Mouse (Mus musculus) forebrain, embryonic 12.5 days (tissue): Measurements from ENCODE around the gene Zfp367. TPM values are rescaled to one million over a fixed set of nuclear protein-coding genes. Genes with fewer than 3 reads are reported as not detected.

Experiments used
- ATAC-seq: fragments of 200-750 bp; cut with Nextera tagmentation; 2 replicates; pipeline ENCODE4 v1.8.0; 2017; ENCODE audit warnings: moderate TSS enrichment; ENCODE audit not compliant: low FRiP score
- H3K27ac ChIP-seq: fragments of 300-500 bp; sonication (generic); 2 replicates; pipeline ENCODE4 v1.5.1; 2016; ENCODE audit warnings: mild to moderate bottlenecking
- H3K27me3 ChIP-seq: fragments of 300-500 bp; sonication (generic); 2 replicates; pipeline ENCODE4 v1.6.1; 2016; ENCODE audit warnings: mild to moderate bottlenecking
- H3K36me3 ChIP-seq: fragments of 300-500 bp; sonication (generic); replicated peaks from 2 replicates; pipeline ENCODE4 v1.6.1; 2016; ENCODE audit warnings: mild to moderate bottlenecking
- H3K4me1 ChIP-seq: fragments of 300-500 bp; sonication (generic); 2 replicates; pipeline ENCODE4 v1.6.1; 2016
- H3K4me2 ChIP-seq: fragments of 300-500 bp; sonication (generic); 2 replicates; pipeline ENCODE4 v1.6.1; 2016; ENCODE audit warnings: mild to moderate bottlenecking, moderate library complexity
- H3K4me3 ChIP-seq: fragments of 300-500 bp; sonication (generic); replicated peaks from 2 replicates; pipeline ENCODE4 v1.5.1; 2016; ENCODE audit warnings: mild to moderate bottlenecking
- H3K9ac ChIP-seq: fragments of 300-500 bp; sonication (generic); 2 replicates; pipeline ENCODE4 v1.6.1; 2016; ENCODE audit warnings: mild to moderate bottlenecking
- H3K9me3 ChIP-seq: fragments of 300-500 bp; sonication (generic); 2 replicates; pipeline ENCODE4 v1.6.1; 2016
- WGBS: fragments of 180-500 bp; shearing (Covaris S2); methylation state at CpG from one replicate; pipeline ENCODE4 v1.1.7; 2016; 5-methylcytosine and 5-hydroxymethylcytosine counted together
- polyA plus RNA-seq: library from polyadenylated mRNA; unstranded; fragments of >200 nt; fragmentation: Nextera tagmentation; extraction: Ambion mirVana; gene quantifications from 2 replicates; pipeline ENCODE4 v1.2.1, GENCODE M21; 2016

The Zfp367 gene
- polyA plus RNA-seq, 1 experiment from 2014 or later = 27.9 TPM

DNA sequence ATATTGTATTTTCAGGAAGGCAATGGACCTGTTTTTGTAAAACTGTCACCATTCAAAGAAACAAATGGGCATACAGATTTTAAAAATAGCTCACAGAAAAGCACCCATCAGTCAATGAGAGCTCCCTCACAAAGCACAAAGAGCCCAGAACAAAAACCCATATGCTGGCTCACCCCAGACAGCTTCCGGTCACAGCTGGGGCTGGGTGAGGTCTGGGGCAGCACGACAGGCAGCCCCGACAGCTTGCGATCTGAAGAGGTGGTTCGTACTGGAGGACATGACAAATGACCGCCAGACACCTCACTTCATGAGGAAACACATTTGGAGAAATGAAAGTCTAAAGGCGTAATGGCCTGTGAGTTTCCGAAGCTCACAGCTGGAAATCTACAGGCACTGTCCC is 45.5 kb downstream of the Zfp367 start:
- no peak overlapping the region for H3K4me3 ChIP-seq
- H3K27ac ChIP-seq = no peak overlapping the region
- ATAC-seq = peak; percentile 65
- peaks cover 20% of the 10 kb centered on the region for H3K27me3 ChIP-seq
- 20% methylated on average over 8 of the region's 8 CpGs for WGBS
- no peak overlapping the region for H3K9ac ChIP-seq
- no peaks in the 10 kb centered on the region for H3K36me3 ChIP-seq
- H3K4me2 ChIP-seq = no peak overlapping the region
- 0 out of 2 replicates have a peak, but pooled peaks cover 9% of the 10 kb centered on the region for H3K4me1 ChIP-seq
- no peaks in the 10 kb centered on the region for H3K9me3 ChIP-seq

GRCm38 (mm10) chr13:64107105-64107504 is 45.9 kb downstream of the Zfp367 start:
- H3K9me3 ChIP-seq = no peaks in the 10 kb centered on the region
- ATAC-seq = peak; percentile 20; the same call in 1 of the 2 replicates
- H3K4me3 ChIP-seq = no peak overlapping the region
- H3K9ac ChIP-seq = no peak overlapping the region
- H3K36me3 ChIP-seq = no peaks in the 10 kb centered on the region
- H3K4me2 ChIP-seq = no peak overlapping the region
- WGBS = 43% methylated on average over 3 of the region's 3 CpGs
- no peak overlapping the region for H3K27ac ChIP-seq
- peaks cover 20% of the 10 kb centered on the region for H3K27me3 ChIP-seq
- H3K4me1 ChIP-seq = 0 out of 2 replicates have a peak, but pooled peaks cover 9% of the 10 kb centered on the region

DNA sequence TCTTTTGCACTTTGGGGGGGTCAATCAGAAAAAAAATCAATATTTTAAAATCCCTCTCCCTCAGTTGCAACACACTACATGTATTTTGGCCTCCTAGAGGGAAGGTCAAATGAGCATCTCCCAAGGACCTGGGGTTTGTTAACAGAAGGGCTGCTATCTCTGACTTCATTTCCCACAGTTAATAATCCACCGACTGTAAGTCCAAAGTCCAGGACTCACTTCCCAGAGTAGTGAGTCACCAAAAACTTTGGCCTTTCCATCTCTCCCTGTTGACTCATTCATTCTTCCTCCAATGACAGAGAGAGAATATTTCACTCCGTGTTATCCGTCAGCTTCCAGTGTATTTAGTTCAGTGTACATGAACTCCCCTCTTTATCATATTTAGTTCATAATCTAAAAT is 47.3 kb downstream of the Zfp367 start:
- ATAC-seq = no peak
- Histone ChIP-seq H3K4me2 (no peak overlapping the region), H3K27ac (no peak overlapping the region), H3K9me3 (no peaks in the 10 kb centered on the region), H3K36me3 (no peaks in the 10 kb centered on the region), H3K4me3 (no peak overlapping the region), H3K27me3 (peaks cover 20% of the 10 kb centered on the region), H3K4me1 (0 out of 2 replicates have a peak, but pooled peaks cover 9% of the 10 kb centered on the region), H3K9ac (no peak overlapping the region)
- WGBS = 89% methylated on average over 3 of the region's 3 CpGs

GRCm38 (mm10) chr13:64100186-64100585 is 52.8 kb downstream of the Zfp367 start:
- H3K4me3 ChIP-seq = no peak overlapping the region
- H3K27ac ChIP-seq = no peak overlapping the region
- no peak for ATAC-seq
- no peak overlapping the region for H3K4me2 ChIP-seq
- H3K9me3 ChIP-seq = no peaks in the 10 kb centered on the region
- H3K36me3 ChIP-seq = no peaks in the 10 kb centered on the region
- 68% methylated on average over 3 of the region's 3 CpGs for WGBS
- H3K4me1 ChIP-seq = no peaks in the 10 kb centered on the region
- no peak overlapping the region for H3K9ac ChIP-seq
- peaks cover 15% of the 10 kb centered on the region for H3K27me3 ChIP-seq

DNA sequence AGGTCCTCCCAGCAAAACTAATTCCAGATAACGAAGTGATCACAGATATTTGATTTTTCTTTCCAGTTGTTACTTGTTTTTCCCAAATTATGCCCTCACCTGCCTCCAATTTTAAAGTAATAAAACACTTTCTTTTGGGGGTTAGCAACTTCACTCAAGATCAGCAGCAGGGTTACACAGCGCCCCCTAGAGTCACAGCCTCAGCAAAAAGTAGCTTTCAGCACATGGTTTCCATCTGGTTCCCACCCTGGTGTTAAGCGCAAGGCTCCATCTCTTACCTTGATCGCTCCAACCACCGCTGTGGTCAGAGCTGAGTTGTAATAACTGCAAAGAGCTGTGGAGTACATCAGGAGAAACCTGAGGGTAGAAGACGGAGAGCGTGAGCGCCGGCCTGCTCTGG is 54.0 kb downstream of the Zfp367 start:
- no peak overlapping the region for H3K27ac ChIP-seq
- H3K9me3 ChIP-seq = no peaks in the 10 kb centered on the region
- 76% methylated on average over 9 of the region's 9 CpGs for WGBS
- no peak overlapping the region for H3K4me3 ChIP-seq
- no peak overlapping the region for H3K4me2 ChIP-seq
- H3K36me3 ChIP-seq = no peaks in the 10 kb centered on the region
- H3K27me3 ChIP-seq = peaks cover 4% of the 10 kb centered on the region
- H3K4me1 ChIP-seq = no peaks in the 10 kb centered on the region
- ATAC-seq = no peak
- no peak overlapping the region for H3K9ac ChIP-seq

- Histone ChIP-seq H3K9ac (no peak overlapping the region), H3K4me3 (no peak overlapping the region), H3K36me3 (no peaks in the 10 kb centered on the region), H3K27me3 (no peaks in the 10 kb centered on the region), H3K9me3 (no peaks in the 10 kb centered on the region), H3K4me2 (no peak overlapping the region), H3K27ac (no peak overlapping the region), H3K4me1 (no peaks in the 10 kb centered on the region)
- WGBS = 10% methylated on average over 1 of the region's 1 CpGs
- ATAC-seq = no peak
These were observed 59.7 kb downstream of the Zfp367 start for GRCm38 (mm10) chr13:64093341-64093740.

- Histone ChIP-seq H3K4me2 (no peak overlapping the region), H3K4me1 (no peaks in the 10 kb centered on the region), H3K27ac (no peak overlapping the region), H3K9me3 (no peaks in the 10 kb centered on the region), H3K9ac (no peak overlapping the region), H3K36me3 (no peaks in the 10 kb centered on the region), H3K27me3 (no peaks in the 10 kb centered on the region), H3K4me3 (no peak overlapping the region)
- ATAC-seq = no peak
- WGBS = 81% methylated on average over 6 of the region's 6 CpGs
These were observed 60.2 kb downstream of the Zfp367 start for GRCm38 (mm10) chr13:64092752-64093151.

- H3K4me3 ChIP-seq = no peak overlapping the region
- no peaks in the 10 kb centered on the region for H3K36me3 ChIP-seq
- H3K27ac ChIP-seq = no peak overlapping the region
- H3K9ac ChIP-seq = no peak overlapping the region
- H3K9me3 ChIP-seq = no peaks in the 10 kb centered on the region
- H3K27me3 ChIP-seq = no peaks in the 10 kb centered on the region
- H3K4me1 ChIP-seq = no peaks in the 10 kb centered on the region
- H3K4me2 ChIP-seq = no peak overlapping the region
- no peak for ATAC-seq
- WGBS = 74% methylated on average over 3 of the region's 3 CpGs
These were observed 60.9 kb downstream of the Zfp367 start for GRCm38 (mm10) chr13:64092141-64092540.

GRCm38 (mm10) chr13:64091006-64091405 is 62.0 kb downstream of the Zfp367 start:
- 70% methylated on average over 7 of the region's 7 CpGs for WGBS
- H3K4me1 ChIP-seq = no peaks in the 10 kb centered on the region
- no peak overlapping the region for H3K9ac ChIP-seq
- H3K4me3 ChIP-seq = no peak overlapping the region
- H3K9me3 ChIP-seq = no peaks in the 10 kb centered on the region
- ATAC-seq = no peak
- H3K4me2 ChIP-seq = no peak overlapping the region
- no peak overlapping the region for H3K27ac ChIP-seq
- H3K36me3 ChIP-seq = no peaks in the 10 kb centered on the region
- H3K27me3 ChIP-seq = no peaks in the 10 kb centered on the region

DNA sequence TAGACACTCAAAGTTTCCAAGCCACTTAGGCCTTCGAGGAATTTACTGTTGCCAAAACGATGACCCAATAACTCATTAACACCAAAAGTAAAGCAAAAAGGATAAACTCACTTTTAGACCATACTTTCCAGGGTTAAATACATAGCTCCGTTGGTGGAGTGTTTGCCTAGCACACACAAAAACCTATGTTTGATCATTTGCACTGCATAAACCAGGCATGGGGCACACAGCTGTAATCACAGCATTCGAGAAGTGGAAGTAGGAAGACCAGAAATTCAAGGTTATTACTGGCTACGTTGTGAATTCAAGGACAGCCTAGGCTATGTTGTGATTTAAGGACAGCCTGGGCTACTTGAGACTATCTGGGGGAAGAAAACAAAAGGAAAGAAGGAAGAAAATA is 62.7 kb downstream of the Zfp367 start:
- WGBS = 91% methylated on average over 5 of the region's 5 CpGs
- no peak overlapping the region for H3K9ac ChIP-seq
- no peak overlapping the region for H3K4me2 ChIP-seq
- no peaks in the 10 kb centered on the region for H3K4me1 ChIP-seq
- no peaks in the 10 kb centered on the region for H3K9me3 ChIP-seq
- no peak overlapping the region for H3K4me3 ChIP-seq
- no peak for ATAC-seq
- no peak overlapping the region for H3K27ac ChIP-seq
- H3K36me3 ChIP-seq = no peaks in the 10 kb centered on the region
- H3K27me3 ChIP-seq = no peaks in the 10 kb centered on the region

DNA sequence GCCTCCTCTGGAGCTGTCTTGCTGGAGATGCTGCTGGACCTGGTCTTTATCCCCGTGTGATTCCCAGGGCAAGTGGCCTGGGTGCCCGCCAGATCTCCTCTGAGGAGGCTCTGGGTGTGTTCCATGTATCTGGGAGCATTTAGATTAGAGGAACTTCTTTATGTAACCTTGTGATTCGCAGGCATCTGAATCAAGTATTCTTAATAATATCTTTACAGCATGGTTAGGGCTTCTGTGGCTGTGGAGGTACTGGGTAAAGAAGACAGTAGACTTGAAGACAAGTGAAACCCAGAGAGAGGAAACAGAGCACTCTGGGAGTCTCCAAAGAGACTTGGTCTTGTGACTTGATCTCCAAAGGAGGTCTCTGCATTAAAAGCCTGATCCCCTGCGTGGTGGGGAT is 63.9 kb downstream of the Zfp367 start, which contains the start of gene Hsd17b3:
TSS of gene Hsd17b3 (minus strand) at position 101 of the 400 bp plus-strand sequence.
- WGBS = 77% methylated on average over 4 of the region's 4 CpGs
- Histone ChIP-seq H3K4me3 (no peak within 1 kb of the TSS), H3K27ac (no peak within 1 kb of the TSS), H3K9me3 (no peaks in the 10 kb centered on the region), H3K27me3 (no peaks in the 10 kb centered on the region), H3K9ac (no peak within 1 kb of the TSS), H3K4me2 (no peak within 1 kb of the TSS), H3K36me3 (no peaks in the 10 kb centered on the region), H3K4me1 (no peaks in the 10 kb centered on the region)
- no peak for ATAC-seq

DNA sequence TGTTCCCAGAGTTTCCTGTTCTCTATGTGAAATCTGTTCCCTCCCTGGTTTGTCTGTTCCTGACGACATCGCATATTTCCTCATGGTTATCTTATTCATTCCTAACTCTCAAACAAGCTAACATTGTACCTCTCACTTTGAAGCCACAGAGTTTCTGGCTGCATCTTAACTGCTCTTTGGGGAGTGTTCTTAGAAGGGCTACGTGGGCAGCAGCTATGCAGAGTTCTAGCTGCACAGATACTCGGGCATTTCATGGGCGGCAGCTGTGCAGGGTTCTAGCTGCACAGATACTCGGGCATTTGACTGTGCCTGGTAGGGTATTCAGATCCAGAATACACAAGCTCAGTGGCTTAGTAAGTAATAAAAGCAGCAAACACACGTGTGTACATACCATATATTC is 64.9 kb downstream of the Zfp367 start:
- no peak overlapping the region for H3K4me2 ChIP-seq
- no peak for ATAC-seq
- 82% methylated on average over 7 of the region's 7 CpGs for WGBS
- no peak overlapping the region for H3K9ac ChIP-seq
- no peak overlapping the region for H3K4me3 ChIP-seq
- no peaks in the 10 kb centered on the region for H3K27me3 ChIP-seq
- H3K36me3 ChIP-seq = no peaks in the 10 kb centered on the region
- no peaks in the 10 kb centered on the region for H3K4me1 ChIP-seq
- no peaks in the 10 kb centered on the region for H3K9me3 ChIP-seq
- H3K27ac ChIP-seq = no peak overlapping the region

DNA sequence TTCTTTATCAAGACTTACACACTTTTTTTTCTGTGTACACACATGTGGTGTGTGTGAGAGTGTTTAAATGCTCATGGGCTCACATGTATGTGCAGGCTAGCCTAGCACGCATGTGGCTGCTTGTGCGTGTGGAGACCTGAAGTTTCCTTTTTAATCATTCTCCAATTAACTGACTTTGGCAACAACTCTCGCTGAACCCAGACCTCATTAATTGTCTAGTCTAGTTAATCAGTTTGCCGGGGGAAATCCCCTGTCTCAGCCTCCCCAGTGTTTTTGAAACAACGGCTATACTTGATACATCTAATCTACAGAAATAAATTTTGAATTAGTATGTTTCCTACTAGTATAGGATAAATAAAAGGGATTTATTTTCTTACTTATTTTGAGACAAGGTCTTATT is 67.0 kb downstream of the Zfp367 start:
- no peaks in the 10 kb centered on the region for H3K36me3 ChIP-seq
- H3K9ac ChIP-seq = no peak overlapping the region
- ATAC-seq = no peak
- no peaks in the 10 kb centered on the region for H3K9me3 ChIP-seq
- H3K4me2 ChIP-seq = no peak overlapping the region
- H3K27me3 ChIP-seq = no peaks in the 10 kb centered on the region
- H3K4me3 ChIP-seq = no peak overlapping the region
- no peak overlapping the region for H3K27ac ChIP-seq
- peaks cover 16% of the 10 kb centered on the region for H3K4me1 ChIP-seq
- WGBS = 86% methylated on average over 5 of the region's 5 CpGs
